ENCODE assay signal across 10 mouse cellular contexts in the genomic region with DNA sequence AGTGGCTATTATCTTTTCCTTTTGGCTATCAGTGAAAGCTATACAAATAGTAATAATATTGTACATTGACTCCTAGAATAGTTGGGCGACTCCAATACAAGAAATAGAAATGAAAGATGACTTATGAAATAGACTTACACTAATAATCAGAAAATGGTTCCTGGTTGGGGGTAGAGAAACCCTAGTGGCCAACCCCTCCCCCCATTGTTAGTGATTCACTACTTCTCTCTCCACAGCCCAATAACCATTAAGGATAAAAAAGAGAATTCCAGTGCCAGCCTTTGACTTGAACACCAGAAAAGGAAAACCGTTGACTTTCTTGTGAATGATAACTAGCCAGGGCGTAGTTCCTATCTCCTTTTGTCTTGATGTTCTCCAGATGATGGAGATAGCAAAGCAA. TPM values are rescaled to one million over a fixed set of nuclear protein-coding genes. Genes with fewer than 3 reads are reported as not detected.
DNase-seq lines count a peak whose midpoint lies in the region; ATAC-seq and TF ChIP-seq lines count a peak whose summit lies in the region.
"Had no signal": no experiment of that assay in that cellular context is flagged by ENCODE, and none has a peak within 500 bp of the region (broad histone marks: within the 10 kb centered on the region; RNA-seq: fewer than 3 reads in every experiment).

No protein-coding gene starts in this region.

- peaks cover 16% of the 10 kb centered on the region for H3K36me3 ChIP-seq in erythroblast, embryonic 14.5 days (ENCODE audit: control insufficient read depth)
- peaks cover 2% of the 10 kb centered on the region; the same call in 1 of the 2 replicates for H3K36me3 ChIP-seq in forebrain, embryonic 13.5 days (ENCODE audit: poor library complexity, severe bottlenecking)
- H3K36me3 ChIP-seq in liver, embryonic 14.5 days (replicated peaks; ENCODE audit: control insufficient read depth, insufficient read depth, low read depth) = peaks cover 3% of the 10 kb centered on the region; the same call in 1 of the 2 replicates

- H3K4me2 ChIP-seq in forebrain, embryonic 13.5 days = peak overlapping the region; percentile 66
- H3K4me2 ChIP-seq in liver, embryonic 14.5 days (ENCODE audit: low read depth) = peak overlapping the region; percentile 74

- peaks cover 54% of the 10 kb centered on the region for H3K4me1 ChIP-seq in erythroblast, embryonic 14.5 days (ENCODE audit: control insufficient read depth)
- peaks cover 62% of the 10 kb centered on the region for H3K4me1 ChIP-seq in forebrain, embryonic 13.5 days
- H3K4me1 ChIP-seq in liver, embryonic 14.5 days (replicated peaks; ENCODE audit: control insufficient read depth in 2 of 2, insufficient read depth in 2 of 2, low read length in 1 of 2) = peaks cover 11 to 28% of the 10 kb centered on the region in 2 experiments

- H3K9me3 ChIP-seq in erythroblast, embryonic 14.5 days (ENCODE audit: control insufficient read depth, low read length) = no peaks in the 10 kb centered on the region
- no peaks in the 10 kb centered on the region for H3K9me3 ChIP-seq in forebrain, embryonic 13.5 days (replicated peaks)
- H3K9me3 ChIP-seq in liver, embryonic 14.5 days (ENCODE audit: control insufficient read depth, low read length) = no peaks in the 10 kb centered on the region

- no peak for ATAC-seq in erythroblast, adult 5-6 weeks (replicated peaks; ENCODE audit: low FRiP score, poor library complexity, severe bottlenecking)
- ATAC-seq in forebrain, embryonic 13.5 days = no peak
- ATAC-seq in liver, embryonic 14.5 days (ENCODE audit: insufficient read depth) = no peak

- no peak for TF ChIP-seq CTCF in liver, embryonic 14.5 days (IDR thresholded peaks at IDR 0.05; ENCODE audit: low read depth)

- peak overlapping the region; percentile 99 for H3K4me3 ChIP-seq in erythroblast, embryonic 14.5 days (replicated peaks)
- H3K4me3 ChIP-seq in forebrain, embryonic 13.5 days = peak overlapping the region; percentile 81
- H3K4me3 ChIP-seq in liver, embryonic 14.5 days (ENCODE audit: insufficient read depth in 1 of 2, low read depth in 2 of 2, low read length in 2 of 2) = peak overlapping the region; percentile 95 to 99; a peak in 3 of 4 replicates

- no peak for TF ChIP-seq EP300 in liver, embryonic 14.5 days (IDR thresholded peaks at IDR 0.05; ENCODE audit: low read depth)

- peak; percentile 22 for DNase-seq in 416B (ENCODE audit: low read depth)
- no peak for DNase-seq in liver, embryonic 14.5 days (ENCODE audit: low read depth in 3 of 3, low spot score in 3 of 3)
- DNase-seq in gastrocnemius, adult 8-10 months (ENCODE audit: low spot score in 2 of 2) = no peak
- DNase-seq in right cerebral cortex, postnatal 10 days (ENCODE audit: low spot score in 2 of 2) = no peak
- DNase-seq in adrenal gland, postnatal 36 days = no peak
- DNase-seq: cerebellum, adult 11-12 months had no signal

- no peak overlapping the region for H3K27ac ChIP-seq in forebrain, embryonic 13.5 days
- no peak overlapping the region for H3K27ac ChIP-seq in liver, embryonic 14.5 days

- 71% methylated on average over 3 of the region's 3 CpGs for WGBS in forebrain, embryonic 13.5 days
- WGBS in liver, embryonic 14.5 days (ENCODE audit: insufficient replicate concordance) = 35% methylated on average over 3 of the region's 3 CpGs

- H3K9ac ChIP-seq in forebrain, embryonic 13.5 days = peak overlapping the region; percentile 100; the same call in 1 of the 2 replicates
- H3K9ac ChIP-seq in liver, embryonic 14.5 days (replicated peaks) = peak overlapping the region; percentile 98; the same call in 1 of the 2 replicates

- H3K27me3 ChIP-seq in erythroblast, embryonic 14.5 days (ENCODE audit: control insufficient read depth) = no peaks in the 10 kb centered on the region
- no peaks in the 10 kb centered on the region for H3K27me3 ChIP-seq in forebrain, embryonic 13.5 days
- no peaks in the 10 kb centered on the region for H3K27me3 ChIP-seq in liver, embryonic 14.5 days (ENCODE audit: control insufficient read depth, insufficient read depth, low read length)

RNA-seq across cellular contexts. Expression of a gene that starts 1.9 kb away (rescaled TPM):
- 0.94 and 1.1 TPM in 2 replicates for polyA plus RNA-seq in erythroblast, embryonic 14.5 days (2012)
- total RNA-seq in erythroblast, adult 5-6 weeks (2015; ENCODE audit: low replicate concordance) = 69.0 and 73.2 TPM in 2 replicates
- 54.1 and 67.5 TPM in 2 replicates for total RNA-seq in erythroblast, adult 5-6 weeks (2017; ENCODE audit: low replicate concordance)
- polyA plus RNA-seq in forebrain, embryonic 13.5 days (2015; fragmentation: Nextera tagmentation; extraction: Ambion mirVana) = 73.6 and 73.8 TPM in 2 replicates
- polyA plus RNA-seq in liver, embryonic 14.5 days (2012; rRNA removed) = 35.5 and 38.6 TPM in 2 replicates
- polyA plus RNA-seq in liver, embryonic 14.5 days (2014; fragmentation: Nextera tagmentation; extraction: Ambion mirVana) = 30.8 and 33.5 TPM in 2 replicates
- 10 to 100 TPM; 10.1 to 14.6 (median 12.9) TPM for total RNA-seq in gastrocnemius, adult 8-10 months (2022)
- 10 to 100 TPM; 36.3 to 43.5 TPM for total RNA-seq in adrenal gland, postnatal 36 days (2021)

RNA-seq across cellular contexts. Expression of a gene that starts 28.6 kb away (rescaled TPM):
- not detected in 2 replicates for polyA plus RNA-seq in erythroblast, embryonic 14.5 days (2012)
- not detected in 2 replicates for total RNA-seq in erythroblast, adult 5-6 weeks (2015; ENCODE audit: low replicate concordance)
- not detected in 2 replicates for total RNA-seq in erythroblast, adult 5-6 weeks (2017; ENCODE audit: low replicate concordance)
- polyA plus RNA-seq in forebrain, embryonic 13.5 days (2015; fragmentation: Nextera tagmentation; extraction: Ambion mirVana) = not detected in 2 replicates
- polyA plus RNA-seq in liver, embryonic 14.5 days (2012; rRNA removed) = not detected in 2 replicates
- not detected in 2 replicates for polyA plus RNA-seq in liver, embryonic 14.5 days (2014; fragmentation: Nextera tagmentation; extraction: Ambion mirVana)
- not detected for total RNA-seq in gastrocnemius, adult 8-10 months (2022)
- not detected for total RNA-seq in adrenal gland, postnatal 36 days (2021)
- total RNA-seq: layer of hippocampus, adult 8-10 months had no signal
